Mouse (Mus musculus): Measurements from ENCODE around the gene Trpm1.

The Trpm1 gene

GRCm38 (mm10) chr7:64237747-64238146, 84.1 kb downstream of the Trpm1 start:
- DNase-seq, result no peak

GRCm38 (mm10) chr7:64238410-64239086, 84.9 kb downstream of the Trpm1 start:
- no peak for DNase-seq

- no peak for DNase-seq
Observed at GRCm38 (mm10) chr7:64239138-64239805, 85.6 kb downstream of the Trpm1 start.

- peak; percentile 18 for DNase-seq
Observed at GRCm38 (mm10) chr7:64239806-64240315, 86.2 kb downstream of the Trpm1 start.

- DNase-seq, result no peak
Observed at GRCm38 (mm10) chr7:64242424-64242823, 88.8 kb downstream of the Trpm1 start.

GRCm38 (mm10) chr7:64244371-64244770, 90.7 kb downstream of the Trpm1 start:
- DNase-seq, result no peak

GRCm38 (mm10) chr7:64246713-64247112, 93.1 kb downstream of the Trpm1 start:
- no peak for DNase-seq

- DNase-seq, result no peak
Observed at GRCm38 (mm10) chr7:64248352-64248751, 94.7 kb downstream of the Trpm1 start.

- DNase-seq, result no peak
Observed at GRCm38 (mm10) chr7:64249715-64250114, 96.1 kb downstream of the Trpm1 start.

GRCm38 (mm10) chr7:64250417-64250816, 96.8 kb downstream of the Trpm1 start:
- no peak for DNase-seq

GRCm38 (mm10) chr7:64253736-64254135, 100.1 kb downstream of the Trpm1 start:
- DNase-seq, result no peak

GRCm38 (mm10) chr7:64265502-64266279, 112.1 kb downstream of the Trpm1 start:
- DNase-seq, result no peak

- DNase-seq, result no peak
Observed at GRCm38 (mm10) chr7:64266587-64266986, 113.0 kb downstream of the Trpm1 start.

- DNase-seq, result no peak
Observed at GRCm38 (mm10) chr7:64271926-64272325, 118.3 kb downstream of the Trpm1 start.

GRCm38 (mm10) chr7:64275518-64275917, 121.9 kb downstream of the Trpm1 start:
- DNase-seq, result no peak

GRCm38 (mm10) chr7:64276921-64277320, 123.3 kb downstream of the Trpm1 start:
- no peak for DNase-seq

GRCm38 (mm10) chr7:64278526-64278925, 124.9 kb downstream of the Trpm1 start:
- DNase-seq, result no peak

- no peak for DNase-seq
Observed at GRCm38 (mm10) chr7:64279548-64279947, 125.9 kb downstream of the Trpm1 start.

GRCm38 (mm10) chr7:64286566-64286965, 132.9 kb downstream of the Trpm1 start:
- no peak for DNase-seq

GRCm38 (mm10) chr7:64287414-64288091, 133.9 kb downstream of the Trpm1 start, which contains the start of gene Mtmr10:
TSS of gene Mtmr10 (plus strand) at chr7:64287653.
- peak; percentile 98 for DNase-seq

GRCm38 (mm10) chr7:64289416-64289815, 135.8 kb downstream of the Trpm1 start:
- DNase-seq, result no peak

GRCm38 (mm10) chr7:64290431-64290830, 136.8 kb downstream of the Trpm1 start:
- no peak for DNase-seq

- DNase-seq, result no peak
Observed at GRCm38 (mm10) chr7:64291722-64292121, 138.1 kb downstream of the Trpm1 start.

Data from cerebellum, adult 9-11 months (tissue).